Mouse (Mus musculus) neural tube, embryonic 15.5 days (tissue): Measurements from ENCODE around the gene Hepacam. TPM values are rescaled to one million over a fixed set of nuclear protein-coding genes. Genes with fewer than 3 reads are reported as not detected.

Experiments used
- ATAC-seq: fragments of 200-750 bp; cut with Nextera tagmentation; 2 replicates; pipeline ENCODE4 v1.8.0; 2017; ENCODE audit warnings: mild to moderate bottlenecking, moderate TSS enrichment, moderate library complexity; ENCODE audit not compliant: low FRiP score
- H3K27ac ChIP-seq: fragments of 300-500 bp; sonication (generic); replicated peaks from 2 replicates; pipeline ENCODE4 v1.5.1; 2015; ENCODE audit warnings: mild to moderate bottlenecking, inconsistent platforms
- H3K27me3 ChIP-seq: fragments of 300-500 bp; sonication (generic); replicated peaks from 2 replicates; pipeline ENCODE4 v1.6.1; 2015; ENCODE audit warnings: inconsistent platforms
- H3K36me3 ChIP-seq: fragments of 300-500 bp; sonication (generic); 2 replicates; pipeline ENCODE4 v1.6.1; 2015; ENCODE audit warnings: inconsistent platforms
- H3K4me1 ChIP-seq: fragments of 300-500 bp; sonication (generic); 2 replicates; pipeline ENCODE4 v1.6.1; 2015; ENCODE audit warnings: inconsistent platforms
- H3K4me2 ChIP-seq: fragments of 300-500 bp; sonication (generic); 2 replicates; pipeline ENCODE4 v1.6.1; 2015; ENCODE audit warnings: inconsistent platforms, mild to moderate bottlenecking, moderate library complexity
- H3K4me3 ChIP-seq: fragments of 300-500 bp; sonication (generic); replicated peaks from 2 replicates; pipeline ENCODE4 v1.5.1; 2015; ENCODE audit warnings: mild to moderate bottlenecking, inconsistent platforms
- H3K9ac ChIP-seq: fragments of 300-500 bp; sonication (generic); replicated peaks from 2 replicates; pipeline ENCODE4 v1.6.1; 2015; ENCODE audit warnings: mild to moderate bottlenecking, inconsistent platforms
- H3K9me3 ChIP-seq: fragments of 300-500 bp; sonication (generic); replicated peaks from 2 replicates; pipeline ENCODE4 v1.6.1; 2016; ENCODE audit warnings: inconsistent platforms
- WGBS: fragments of 180-500 bp; shearing (Covaris S2); methylation state at CpG from one replicate; pipeline ENCODE4 v1.1.7; 2015; ENCODE audit warnings: mixed read lengths; 5-methylcytosine and 5-hydroxymethylcytosine counted together
- polyA plus RNA-seq: library from polyadenylated mRNA; unstranded; fragments of >200 nt; fragmentation: Nextera tagmentation; extraction: Ambion mirVana; gene quantifications from 2 replicates; pipeline ENCODE4 v1.2.1, GENCODE M21; 2015

Hepacam gene
- polyA plus RNA-seq, 1 experiment from 2014 or later, result 25.6 TPM

GRCm38 (mm10) chr9:37414666-37415065 lies 47.5 kb downstream of the Hepacam start:
- 89% methylated on average over 3 of the region's 3 CpGs for WGBS
- no peaks in the 10 kb centered on the region for H3K36me3 ChIP-seq
- H3K27me3 ChIP-seq, result peaks cover 4% of the 10 kb centered on the region; the same call in 1 of the 2 replicates
- no peaks in the 10 kb centered on the region for H3K9me3 ChIP-seq
- no peak for ATAC-seq
- no peak overlapping the region for H3K27ac ChIP-seq
- H3K4me3 ChIP-seq, result no peak overlapping the region
- H3K9ac ChIP-seq, result no peak overlapping the region
- no peak overlapping the region for H3K4me2 ChIP-seq
- H3K4me1 ChIP-seq, result no peaks in the 10 kb centered on the region

- no peaks in the 10 kb centered on the region for H3K9me3 ChIP-seq
- no peak for ATAC-seq
- no peaks in the 10 kb centered on the region for H3K36me3 ChIP-seq
- 90% methylated on average over 4 of the region's 4 CpGs for whole genome bisulfite sequencing
- no peak overlapping the region for H3K27ac ChIP-seq
- no peak overlapping the region for H3K4me3 ChIP-seq
- peaks cover 6% of the 10 kb centered on the region; the same call in 1 of the 2 replicates for H3K27me3 ChIP-seq
- peaks cover 11% of the 10 kb centered on the region for H3K4me1 ChIP-seq
- no peak overlapping the region for H3K9ac ChIP-seq
- no peak overlapping the region for H3K4me2 ChIP-seq
Measured at GRCm38 (mm10) chr9:37418791-37419190, 51.6 kb downstream of the Hepacam start.

GRCm38 (mm10) chr9:37420676-37421075 lies 53.5 kb downstream of the Hepacam start:
- under 1% methylated on average over 27 of the region's 27 CpGs for WGBS

DNA sequence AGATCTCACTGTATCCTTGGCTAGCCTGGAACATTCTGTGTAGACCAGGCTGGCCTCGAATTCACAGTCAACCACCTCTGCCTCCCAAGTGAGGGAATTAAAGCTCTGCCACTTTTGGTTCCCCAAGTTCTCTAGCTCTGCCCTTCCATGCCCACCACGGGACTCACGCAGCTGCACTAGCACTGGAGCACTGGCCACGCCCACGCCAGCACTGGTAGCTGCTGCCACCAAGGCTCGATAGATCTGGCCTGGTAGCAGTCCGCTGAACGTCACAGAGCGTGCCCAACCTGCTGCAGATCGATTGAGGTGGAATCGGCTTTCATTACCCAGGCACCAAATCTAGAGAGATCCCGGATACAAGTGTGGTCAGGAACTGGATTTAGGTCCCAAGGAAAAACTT lies 54.1 kb downstream of the Hepacam start:
- H3K4me1 ChIP-seq, result peaks cover 11% of the 10 kb centered on the region
- peak overlapping the region; percentile 30 for H3K4me3 ChIP-seq
- H3K4me2 ChIP-seq, result peak overlapping the region; percentile 58
- no peak overlapping the region for H3K9ac ChIP-seq
- H3K27me3 ChIP-seq, result peaks cover 6% of the 10 kb centered on the region; the same call in 1 of the 2 replicates
- no peaks in the 10 kb centered on the region for H3K9me3 ChIP-seq
- no peaks in the 10 kb centered on the region for H3K36me3 ChIP-seq
- 22% methylated on average over 12 of the region's 12 CpGs for WGBS
- peak; percentile 66 for ATAC-seq
- H3K27ac ChIP-seq, result no peak overlapping the region

More at GRCm38 (mm10) chr9:37420676-37421075, 53.5 kb downstream of the Hepacam start:
- Histone ChIP-seq H3K9ac (0 out of 2 replicates have a peak overlapping the region, but pooled peaks have one; percentile 21), H3K4me2 (peak overlapping the region; percentile 58), H3K4me3 (peak overlapping the region; percentile 30), H3K36me3 (no peaks in the 10 kb centered on the region), H3K4me1 (peaks cover 11% of the 10 kb centered on the region), H3K27ac (no peak overlapping the region), H3K27me3 (peaks cover 6% of the 10 kb centered on the region; the same call in 1 of the 2 replicates), H3K9me3 (no peaks in the 10 kb centered on the region)
- peak; percentile 93 for ATAC-seq

DNA sequence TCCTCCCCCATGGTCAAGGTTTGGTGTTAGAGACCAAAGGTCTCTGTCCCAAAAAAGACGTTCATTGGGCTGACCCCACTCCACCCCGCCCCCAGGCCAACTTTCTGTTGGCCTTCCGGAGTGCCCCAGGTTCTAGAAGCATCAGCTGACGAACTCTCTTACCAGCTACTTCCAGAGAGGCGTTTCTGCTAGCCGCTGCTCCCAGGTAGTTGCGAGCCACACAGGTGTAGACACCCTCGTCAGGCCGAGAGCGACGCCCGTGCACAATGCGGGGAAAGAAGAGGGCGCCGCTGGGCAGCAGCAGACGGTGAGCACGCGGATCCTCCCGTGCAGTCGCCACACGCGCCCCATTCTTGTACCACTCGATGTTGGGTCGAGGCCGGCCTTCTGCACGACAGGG lies 62.2 kb downstream of the Hepacam start:
- H3K36me3 ChIP-seq, result no peaks in the 10 kb centered on the region
- H3K4me3 ChIP-seq, result 0 out of 2 replicates have a peak overlapping the region, but pooled peaks have one; percentile 2
- H3K9ac ChIP-seq, result no peak overlapping the region
- ATAC-seq, result no peak
- no peaks in the 10 kb centered on the region for H3K9me3 ChIP-seq
- 6% methylated on average over 26 of the region's 26 CpGs for WGBS
- peaks cover 34% of the 10 kb centered on the region for H3K4me1 ChIP-seq
- H3K27me3 ChIP-seq, result peaks cover 61% of the 10 kb centered on the region
- H3K27ac ChIP-seq, result no peak overlapping the region
- peak overlapping the region; percentile 37 for H3K4me2 ChIP-seq

DNA sequence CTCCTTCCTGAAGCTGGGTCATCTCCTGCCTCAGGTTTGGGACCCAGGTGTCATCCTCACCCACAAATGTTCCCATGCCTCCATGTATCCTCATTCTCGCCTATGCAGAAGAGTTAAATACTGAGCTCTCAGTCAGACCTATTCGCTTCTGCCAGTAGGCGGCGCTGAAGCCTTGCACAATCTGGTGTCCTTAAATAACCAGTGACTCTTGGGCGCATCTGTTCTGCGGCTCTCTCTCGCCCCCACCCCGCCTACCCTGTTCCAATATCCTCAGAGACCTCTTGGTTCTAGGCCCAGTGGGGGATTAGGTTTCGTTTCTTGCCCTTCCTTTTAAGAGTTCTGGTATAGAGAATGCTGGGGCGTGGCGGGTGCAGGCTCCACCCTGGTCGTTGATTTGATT lies 63.4 kb downstream of the Hepacam start:
- H3K4me2 ChIP-seq, result peak overlapping the region; percentile 58
- WGBS, result 1% methylated on average over 12 of the region's 12 CpGs
- no peak overlapping the region for H3K27ac ChIP-seq
- H3K4me1 ChIP-seq, result peaks cover 38% of the 10 kb centered on the region
- no peak overlapping the region for H3K9ac ChIP-seq
- peak overlapping the region; percentile 18 for H3K4me3 ChIP-seq
- H3K9me3 ChIP-seq, result no peaks in the 10 kb centered on the region
- peak; percentile 88 for ATAC-seq
- peaks cover 73% of the 10 kb centered on the region for H3K27me3 ChIP-seq
- no peaks in the 10 kb centered on the region for H3K36me3 ChIP-seq

DNA sequence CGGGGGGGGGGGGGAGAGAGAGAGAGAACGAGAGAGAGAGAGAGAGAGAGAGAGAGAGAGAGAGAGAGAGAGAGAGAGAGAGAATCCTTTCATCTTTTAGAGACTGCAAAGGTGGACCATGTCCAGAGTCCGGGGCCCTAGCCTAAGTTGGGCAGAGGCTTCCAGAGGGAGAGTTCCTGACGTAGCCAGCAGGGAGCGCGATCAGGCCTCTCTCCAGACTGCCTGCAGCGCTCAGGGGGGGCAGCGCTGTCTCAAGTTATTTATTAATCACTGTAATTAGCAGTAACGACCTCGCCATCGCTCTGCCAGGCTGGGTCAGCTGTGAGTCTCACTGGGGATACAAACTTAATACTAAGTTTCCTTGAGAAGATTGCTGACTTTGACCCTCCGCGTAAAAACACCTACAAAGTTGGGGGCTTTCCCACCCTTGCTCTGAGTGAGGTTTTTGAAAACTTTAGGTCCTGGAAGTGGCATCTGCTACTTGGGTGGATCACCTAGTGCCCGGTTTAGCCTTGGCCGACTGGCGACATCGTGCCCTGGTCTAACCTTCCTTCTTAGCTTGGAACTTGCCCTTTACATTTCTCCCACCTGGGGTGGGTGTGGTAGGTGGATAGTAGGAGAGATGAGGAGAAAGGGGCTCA lies 65.0 kb downstream of the Hepacam start:
- Histone ChIP-seq H3K36me3 (no peaks in the 10 kb centered on the region), H3K27me3 (peaks cover 78% of the 10 kb centered on the region), H3K9ac (no peak overlapping the region), H3K4me3 (peak overlapping the region; percentile 38), H3K4me2 (peak overlapping the region; percentile 79), H3K4me1 (peaks cover 38% of the 10 kb centered on the region), H3K27ac (no peak overlapping the region), H3K9me3 (no peaks in the 10 kb centered on the region)
- 0 out of 2 replicates have a peak, but pooled peaks have one; percentile 40 for ATAC-seq
- 2% methylated on average over 16 of the region's 17 CpGs for WGBS

- Histone ChIP-seq H3K4me2 (peak within 1 kb of the TSS; percentile 79), H3K4me1 (peaks cover 38% of the 10 kb centered on the region), H3K9ac (no peak within 1 kb of the TSS; the same call in 1 of the 2 replicates), H3K36me3 (no peaks in the 10 kb centered on the region), H3K27ac (no peak within 1 kb of the TSS), H3K27me3 (peaks cover 71% of the 10 kb centered on the region), H3K9me3 (no peaks in the 10 kb centered on the region), H3K4me3 (peak within 1 kb of the TSS; percentile 38)
- no peak for ATAC-seq
- WGBS, result under 1% methylated on average over 37 of the region's 40 CpGs
Measured at GRCm38 (mm10) chr9:37432720-37433421, 65.7 kb downstream of the Hepacam start, which contains the start of gene Robo3. Gene Robo3, minus strand, starts transcription at chr9:37433246.

GRCm38 (mm10) chr9:37433823-37434560 lies 66.8 kb downstream of the Hepacam start:
- Histone ChIP-seq H3K27ac (no peak overlapping the region), H3K27me3 (peaks cover 62% of the 10 kb centered on the region), H3K4me2 (peak overlapping the region; percentile 79), H3K9me3 (no peaks in the 10 kb centered on the region), H3K36me3 (no peaks in the 10 kb centered on the region), H3K4me1 (peaks cover 42% of the 10 kb centered on the region), H3K4me3 (no peak overlapping the region; the same call in 1 of the 2 replicates), H3K9ac (no peak overlapping the region)
- no peak for ATAC-seq
- 4% methylated on average over 18 of the region's 18 CpGs for WGBS

DNA sequence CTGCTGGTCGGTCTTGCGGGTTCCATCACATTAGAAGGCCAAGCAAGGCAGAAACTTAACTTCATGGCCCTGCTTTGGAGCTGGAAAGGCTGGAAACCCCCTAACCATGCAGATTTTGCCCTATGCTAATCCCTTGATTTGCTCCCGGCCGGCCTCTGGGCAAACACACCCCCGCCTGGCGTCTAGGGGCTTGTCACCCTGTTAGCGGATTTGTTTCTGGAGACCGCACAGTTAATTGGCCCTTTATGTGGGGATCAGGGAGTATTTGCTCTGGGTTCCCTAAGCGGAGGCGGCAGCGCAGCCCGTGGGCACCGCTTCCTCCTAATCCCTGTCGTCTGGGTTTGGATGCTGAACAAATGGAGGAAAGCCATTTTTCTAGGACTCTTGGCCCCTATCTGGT lies 67.8 kb downstream of the Hepacam start:
- H3K9me3 ChIP-seq, result no peaks in the 10 kb centered on the region
- ATAC-seq, result no peak
- H3K9ac ChIP-seq, result no peak overlapping the region
- no peaks in the 10 kb centered on the region for H3K36me3 ChIP-seq
- peaks cover 37% of the 10 kb centered on the region for H3K4me1 ChIP-seq
- WGBS, result 4% methylated on average over 14 of the region's 14 CpGs
- no peak overlapping the region for H3K4me2 ChIP-seq
- H3K27ac ChIP-seq, result no peak overlapping the region
- H3K4me3 ChIP-seq, result no peak overlapping the region
- H3K27me3 ChIP-seq, result peaks cover 55% of the 10 kb centered on the region

DNA sequence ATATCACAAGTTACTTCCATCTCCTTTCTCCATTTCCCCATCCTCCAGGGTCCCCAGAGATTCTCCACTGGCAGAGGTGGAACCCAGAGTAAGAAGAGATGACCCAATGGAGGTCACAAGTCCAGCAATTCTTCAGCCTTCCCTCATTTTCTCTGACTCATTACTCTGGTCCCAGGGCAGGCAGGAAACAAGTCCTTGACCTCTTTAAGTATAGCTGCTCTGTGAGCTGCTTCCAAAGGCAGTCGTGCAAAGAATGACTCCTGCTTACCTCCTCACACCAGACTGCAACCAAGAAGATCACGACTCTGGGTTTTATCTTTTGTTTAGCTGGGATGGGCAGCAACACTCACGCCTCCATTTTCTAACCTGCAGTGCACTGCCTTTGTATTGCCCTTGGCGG lies 68.5 kb downstream of the Hepacam start:
- no peak for ATAC-seq

More for the DNA sequence above, 68.5 kb downstream of the Hepacam start:
- Histone ChIP-seq H3K36me3 (no peaks in the 10 kb centered on the region), H3K4me3 (no peak overlapping the region), H3K9me3 (no peaks in the 10 kb centered on the region), H3K4me2 (no peak overlapping the region), H3K4me1 (peaks cover 37% of the 10 kb centered on the region), H3K9ac (no peak overlapping the region), H3K27me3 (peaks cover 55% of the 10 kb centered on the region), H3K27ac (no peak overlapping the region)
- WGBS, result 7% methylated on average over 4 of the region's 4 CpGs
